Mouse (Mus musculus) pancreas, adult 10 weeks (tissue): ENCODE measurements around the gene Slc9a3r2. TPM values are rescaled to one million over a fixed set of nuclear protein-coding genes. Genes with fewer than 3 reads are reported as not detected.

Experiments
- polyA plus RNA-seq: library from polyadenylated mRNA; stranded (reverse); fragments of 350-450 nt; fragmentation: Illumina TruSeq; extraction: RNeasy Lipid Tissue Mini Kit (QIAGEN cat#74804); gene quantifications from one replicate; pipeline ENCODE4 v1.2.3, GENCODE M21; 2015; ENCODE audit warnings: low read depth, low replicate concordance; ENCODE audit not compliant: insufficient read depth

Slc9a3r2 gene
- polyA plus RNA-seq: 48.3 TPM

GRCm38 (mm10) chr17:24650070-24650616 lies at the start of gene Slc9a3r2:
TSS of gene Slc9a3r2 (minus strand) at chr17:24650327.

DNA sequence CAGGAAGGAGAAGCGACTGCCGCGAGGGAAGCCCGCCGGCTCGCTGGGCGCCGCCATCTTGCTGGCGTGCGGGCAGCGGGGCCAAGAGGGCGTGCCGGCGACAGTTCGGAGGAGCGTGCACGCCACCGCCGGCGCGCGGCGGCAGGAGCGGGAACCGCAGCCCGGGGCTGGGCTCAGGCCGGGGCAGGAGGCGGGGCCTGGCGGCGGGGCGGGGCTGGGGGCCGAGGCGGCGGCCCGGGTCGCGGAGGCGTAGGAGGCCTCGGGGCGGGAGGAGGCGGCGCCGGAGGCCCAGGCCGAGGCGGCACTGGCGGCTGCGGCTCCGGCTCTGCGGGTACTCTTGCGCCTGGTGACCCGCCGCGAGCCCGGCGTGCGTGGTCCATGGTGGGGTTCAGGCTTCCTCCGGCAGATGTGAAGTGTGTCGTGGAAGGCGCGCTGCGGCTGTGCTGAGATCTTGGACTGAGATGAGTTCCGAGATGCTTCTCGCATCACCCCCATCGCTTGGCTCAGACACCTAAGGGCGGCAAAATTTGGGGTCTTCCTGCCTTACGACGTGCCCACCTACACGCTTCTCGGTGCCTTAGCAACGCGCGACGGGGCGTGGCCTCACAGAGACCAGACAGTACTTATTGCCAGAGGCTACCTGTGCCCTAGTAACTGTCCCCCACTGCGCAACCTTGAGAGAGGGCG lies 46.0 kb upstream of the Slc9a3r2 start, which contains the start of the genes Gfer and Noxo1:
Gene Gfer, minus strand, starts transcription at position 146 of the 687 bp plus-strand sequence.
Gene Noxo1, plus strand, starts transcription at position 224 of the 687 bp plus-strand sequence.

GRCm38 (mm10) chr17:24689251-24690081 lies 39.3 kb upstream of the Slc9a3r2 start, which contains the start of gene Syngr3:
TSS of gene Syngr3 (minus strand) at chr17:24689955.

GRCm38 (mm10) chr17:24669545-24670245 lies 19.6 kb upstream of the Slc9a3r2 start, which contains the start of gene Zfp598:
TSS of gene Zfp598 (plus strand) at chr17:24669687.

GRCm38 (mm10) chr17:24658017-24658758 lies 8.1 kb upstream of the Slc9a3r2 start, which contains the start of gene Npw:
TSS of gene Npw (minus strand) at chr17:24658457.

DNA sequence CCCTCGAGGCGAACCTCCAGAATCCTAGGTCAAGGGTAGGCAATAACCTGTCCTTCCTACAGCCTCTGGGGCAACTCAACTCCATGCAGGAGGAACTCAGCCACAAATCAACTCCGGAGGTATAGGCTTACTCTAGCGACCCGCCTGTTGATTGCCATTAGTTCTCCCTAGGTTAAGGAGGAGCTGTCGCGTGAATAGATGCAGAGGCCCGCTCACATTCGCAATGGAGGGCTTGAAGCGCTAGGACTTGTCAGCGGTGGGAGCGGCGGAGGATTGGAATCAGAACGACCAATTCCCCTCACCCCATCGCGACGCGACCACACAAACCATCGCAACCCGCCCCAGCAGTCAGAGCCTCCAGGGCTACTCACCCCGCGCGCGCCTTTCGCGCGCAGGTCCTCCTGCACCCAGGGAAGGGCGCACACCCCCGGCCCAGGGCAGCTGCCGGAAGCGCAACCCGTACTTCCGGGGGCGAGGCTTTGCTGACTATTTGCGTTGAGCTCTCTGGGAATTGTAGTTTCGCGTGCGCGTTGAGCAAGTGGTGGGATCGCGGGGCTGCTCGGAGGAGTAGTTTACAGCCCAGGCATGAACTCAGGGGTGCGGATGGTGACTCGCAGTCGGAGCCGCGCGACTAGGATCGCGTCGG lies 17.8 kb downstream of the Slc9a3r2 start, which contains the start of the genes Tsc2 and Nthl1:
Gene Tsc2, minus strand, starts transcription at position 464 of the 646 bp plus-strand sequence.
Gene Nthl1, plus strand, starts transcription at position 514 of the 646 bp plus-strand sequence.

Other genes starting within 250 kb of the Slc9a3r2 start
- 19.0 TPM for gene Rnps1, start 235.8 kb downstream of the Slc9a3r2 start, polyA plus RNA-seq
- gene Eci1, start 223.7 kb downstream of the Slc9a3r2 start, polyA plus RNA-seq: 17.2 TPM
- 1.9 TPM for gene Dnase1l2, start 207.2 kb downstream of the Slc9a3r2 start, polyA plus RNA-seq
- gene E4f1, start 180.0 kb downstream of the Slc9a3r2 start, polyA plus RNA-seq: 22.8 TPM
- 5.2 TPM for gene Pgp, start 179.9 kb downstream of the Slc9a3r2 start, polyA plus RNA-seq
- not detected for gene Bricd5, start 176.4 kb downstream of the Slc9a3r2 start, polyA plus RNA-seq
- gene Mlst8, start 171.2 kb downstream of the Slc9a3r2 start, polyA plus RNA-seq: 3.5 TPM
- 0.26 TPM for gene Caskin1, start 161.7 kb downstream of the Slc9a3r2 start, polyA plus RNA-seq
- gene Traf7, start 122.4 kb downstream of the Slc9a3r2 start, polyA plus RNA-seq: 28.2 TPM
- gene Rab26, start 116.1 kb downstream of the Slc9a3r2 start, polyA plus RNA-seq: 35.0 TPM
- 26.9 TPM for gene Pkd1, start 100.5 kb downstream of the Slc9a3r2 start, polyA plus RNA-seq
- gene Tsc2, start 17.7 kb downstream of the Slc9a3r2 start, polyA plus RNA-seq: 50.0 TPM
- 3.5 TPM for gene Nthl1, start 17.6 kb downstream of the Slc9a3r2 start, polyA plus RNA-seq
- 1.6 TPM for gene Npw, start 8.1 kb upstream of the Slc9a3r2 start, polyA plus RNA-seq
- 21.6 TPM for gene Zfp598, start 19.4 kb upstream of the Slc9a3r2 start, polyA plus RNA-seq
- gene Syngr3, start 39.6 kb upstream of the Slc9a3r2 start, polyA plus RNA-seq: 0.44 TPM
- gene Gfer, start 45.8 kb upstream of the Slc9a3r2 start, polyA plus RNA-seq: 10.7 TPM
- 1.6 TPM for gene Noxo1, start 45.9 kb upstream of the Slc9a3r2 start, polyA plus RNA-seq
- gene Tbl3, start 57.3 kb upstream of the Slc9a3r2 start, polyA plus RNA-seq: 6.0 TPM
- gene Rnf151, start 67.7 kb upstream of the Slc9a3r2 start, polyA plus RNA-seq: not detected
- gene Rps2, start 67.8 kb upstream of the Slc9a3r2 start, polyA plus RNA-seq: 538 TPM
- gene Ndufb10, start 74.2 kb upstream of the Slc9a3r2 start, polyA plus RNA-seq: 66.2 TPM
- gene Rpl3l, start 77.5 kb upstream of the Slc9a3r2 start, polyA plus RNA-seq: not detected
- 68.8 TPM for gene Msrb1, start 86.3 kb upstream of the Slc9a3r2 start, polyA plus RNA-seq
- 1.0 TPM for gene Hs3st6, start 102.7 kb upstream of the Slc9a3r2 start, polyA plus RNA-seq
- gene Meiob, start 154.0 kb upstream of the Slc9a3r2 start, polyA plus RNA-seq: not detected
- 23.1 TPM for gene Hagh, start 189.8 kb upstream of the Slc9a3r2 start, polyA plus RNA-seq
- gene Fahd1, start 200.0 kb upstream of the Slc9a3r2 start, polyA plus RNA-seq: 3.8 TPM
- 3.4 TPM for gene Igfals, start 215.7 kb upstream of the Slc9a3r2 start, polyA plus RNA-seq
- gene Nubp2, start 236.0 kb upstream of the Slc9a3r2 start, polyA plus RNA-seq: 8.6 TPM
- 7.3 TPM for gene Spsb3, start 236.3 kb upstream of the Slc9a3r2 start, polyA plus RNA-seq
- gene Eme2, start 244.8 kb upstream of the Slc9a3r2 start, polyA plus RNA-seq: 8.7 TPM
- gene Mrps34, start 244.8 kb upstream of the Slc9a3r2 start, polyA plus RNA-seq: 13.1 TPM
- gene Nme3, start 246.2 kb upstream of the Slc9a3r2 start, polyA plus RNA-seq: 3.3 TPM